Mouse (Mus musculus): ENCODE measurements at regions not wholly inside any gene's neighbourhood (a gene's known extent, or its start where the extent isn't known, plus 50 kb on each side); places are given as distances from the start of the nearest gene placed in this dataset.

DNA sequence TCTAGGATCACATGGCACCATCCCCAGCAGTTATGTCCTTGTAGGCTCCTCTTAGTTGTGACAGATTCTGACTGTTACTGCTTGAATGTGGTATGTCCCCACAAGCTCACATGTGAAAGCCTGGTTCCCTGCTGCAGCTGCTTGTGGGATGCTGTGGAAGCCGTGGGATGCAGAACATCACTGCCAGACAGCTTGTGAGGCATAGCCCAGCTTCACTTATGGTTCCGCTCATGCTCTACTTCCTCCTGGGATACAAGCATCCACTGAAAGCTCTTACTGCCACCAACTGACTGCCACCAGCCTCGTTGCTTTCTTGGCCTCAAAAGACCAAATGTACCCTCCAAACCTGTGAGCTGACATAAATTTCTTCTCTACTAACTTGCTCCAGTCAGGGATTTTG lies 167.7 kb upstream of the Ccdc122 start:
- DNase-seq (ENCODE audit: low read depth, low spot score): no peak

DNA sequence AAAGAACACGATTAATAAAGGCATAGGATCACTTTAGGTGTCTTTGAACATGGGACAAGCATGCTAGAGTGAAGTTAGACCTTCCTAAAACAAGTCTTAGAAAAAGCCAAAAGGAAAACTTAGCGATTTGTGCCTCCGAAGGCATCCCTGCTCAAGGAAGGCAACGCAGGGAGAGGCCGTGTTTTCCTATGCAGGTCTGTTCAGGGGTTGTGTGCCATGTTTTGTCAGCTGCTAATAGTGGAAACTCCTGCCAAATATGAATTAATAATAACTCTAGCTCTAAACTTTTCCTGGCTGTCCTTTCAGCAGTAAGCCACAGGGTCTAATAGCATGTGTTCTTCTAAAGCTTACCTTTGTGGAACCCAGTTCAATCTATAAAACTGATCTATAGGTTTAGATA lies 168.4 kb upstream of the Ccdc122 start:
- no peak for DNase-seq (ENCODE audit: low read depth, low spot score)

DNA sequence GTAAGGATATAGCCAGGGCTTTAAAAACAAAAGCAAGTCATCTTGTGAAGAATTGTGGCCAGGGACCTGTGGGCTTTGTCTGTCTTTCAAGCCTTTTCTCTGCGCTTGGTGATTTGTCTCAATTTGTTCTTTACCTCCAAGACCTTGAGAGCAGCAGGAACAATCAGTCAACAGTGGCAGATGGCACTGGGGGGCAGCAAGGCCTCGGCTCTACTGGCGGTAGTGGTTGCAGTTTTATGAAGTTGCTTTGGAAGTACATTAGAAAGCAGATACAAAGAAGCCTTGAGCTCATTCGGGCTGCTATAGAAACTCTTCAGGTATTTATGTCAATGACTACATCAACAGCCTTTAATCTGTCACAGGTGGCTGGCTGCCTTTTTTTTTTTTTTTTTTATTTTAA lies 171.9 kb upstream of the Ccdc122 start:
- DNase-seq (ENCODE audit: low read depth, low spot score): no peak

DNA sequence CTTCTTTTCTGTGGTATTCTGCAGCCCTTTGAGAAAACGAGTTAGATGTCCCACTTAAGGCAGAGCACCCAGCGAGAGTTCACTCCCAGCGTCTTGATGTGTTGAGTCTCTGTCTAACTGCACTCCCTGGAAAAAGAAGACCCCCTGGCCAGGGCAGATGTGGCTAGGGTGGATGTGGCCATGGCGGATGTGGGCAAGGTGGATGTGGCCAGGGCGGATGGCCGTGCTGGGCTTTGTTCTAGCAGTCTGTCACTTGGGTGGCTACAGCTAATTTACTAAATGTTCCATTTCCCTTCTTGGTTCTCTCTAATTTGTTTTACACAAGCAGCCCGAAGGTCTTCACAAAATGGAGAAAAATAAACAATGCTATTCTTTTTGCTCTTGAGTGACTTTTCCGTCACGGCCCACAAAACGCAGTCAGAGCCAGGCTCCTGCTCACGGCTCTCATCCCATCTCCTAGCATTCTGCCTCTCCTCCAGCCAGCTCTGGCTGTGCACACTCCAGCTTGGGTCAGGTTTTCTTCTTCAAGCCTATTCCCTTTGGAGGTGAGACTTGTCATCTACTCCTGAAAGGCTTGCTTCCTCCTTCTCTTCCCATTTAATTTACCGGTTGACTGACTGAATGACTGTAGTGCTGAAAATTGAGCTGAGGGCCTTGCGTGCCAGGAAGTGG lies 173.4 kb upstream of the Ccdc122 start:
- DNase-seq (ENCODE audit: low read depth, low spot score): no peak

DNA sequence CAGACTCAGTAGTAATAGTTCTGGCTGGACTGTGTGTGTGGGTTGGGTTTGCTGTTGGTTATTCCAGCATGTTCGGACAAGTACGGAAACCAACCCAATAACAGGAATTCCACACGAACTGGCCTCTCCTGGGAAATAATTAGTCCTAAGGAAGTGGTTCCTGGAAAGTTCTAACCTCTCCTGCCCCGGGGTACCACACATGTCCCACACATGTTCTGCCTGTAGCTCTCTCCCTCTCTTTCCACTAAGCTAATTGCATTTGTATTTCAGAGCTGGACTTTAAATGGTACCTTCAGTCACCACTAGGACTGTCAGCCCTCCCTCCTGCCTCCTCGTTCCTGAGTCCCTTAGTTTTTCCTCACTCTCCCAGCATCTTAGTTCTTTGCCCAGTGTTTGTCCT lies 178.2 kb upstream of the Ccdc122 start:
- DNase-seq (ENCODE audit: low read depth, low spot score): no peak

DNA sequence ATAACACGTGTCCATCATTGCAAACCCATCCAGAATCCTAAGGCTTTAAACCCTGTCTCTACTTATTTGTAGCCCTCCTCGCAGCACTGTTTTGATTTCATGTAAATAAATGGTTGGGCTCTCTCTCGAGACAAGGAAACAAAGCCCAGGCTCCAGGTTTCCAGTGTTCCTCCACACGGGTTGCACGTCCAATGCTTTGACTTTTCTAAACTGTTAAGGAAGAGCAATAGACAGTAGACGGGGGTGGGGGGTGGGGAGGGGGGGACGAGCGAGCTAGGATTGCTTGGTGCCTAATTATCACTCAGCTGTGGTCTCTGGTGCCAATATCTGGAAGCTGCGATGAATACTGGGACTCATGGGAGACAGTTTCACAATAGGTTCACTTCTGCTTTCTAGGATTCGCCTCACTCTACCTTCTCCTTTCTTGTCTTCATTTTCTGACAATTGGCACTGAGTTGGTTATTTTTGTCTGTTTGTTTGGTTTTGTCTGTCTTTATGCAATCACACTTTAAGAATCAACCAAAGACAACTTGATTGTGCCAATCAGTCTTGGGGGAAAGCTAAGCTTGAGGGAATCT lies 179.3 kb upstream of the Ccdc122 start:
- no peak for DNase-seq (ENCODE audit: low read depth, low spot score)

DNA sequence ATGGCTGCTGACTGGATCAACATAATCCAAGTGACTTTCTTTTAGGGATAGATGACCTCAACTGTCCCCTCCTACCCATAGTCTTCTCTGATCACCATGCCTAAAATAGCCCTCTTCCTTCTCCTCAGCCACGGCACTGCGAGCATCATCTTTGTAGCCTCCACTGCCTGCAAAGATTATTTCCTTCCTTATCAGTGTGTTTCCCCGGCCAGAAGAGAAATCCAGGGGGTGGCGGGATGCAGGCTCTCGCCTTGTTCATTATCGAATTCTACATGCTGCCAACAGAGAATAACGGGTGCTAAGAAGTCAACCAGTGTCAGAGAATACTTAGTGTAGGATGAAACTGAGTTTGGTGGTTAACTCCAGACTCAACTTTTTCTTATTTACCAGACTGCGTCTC lies 180.0 kb upstream of the Ccdc122 start:
- DNase-seq (ENCODE audit: low read depth, low spot score): no peak

DNA sequence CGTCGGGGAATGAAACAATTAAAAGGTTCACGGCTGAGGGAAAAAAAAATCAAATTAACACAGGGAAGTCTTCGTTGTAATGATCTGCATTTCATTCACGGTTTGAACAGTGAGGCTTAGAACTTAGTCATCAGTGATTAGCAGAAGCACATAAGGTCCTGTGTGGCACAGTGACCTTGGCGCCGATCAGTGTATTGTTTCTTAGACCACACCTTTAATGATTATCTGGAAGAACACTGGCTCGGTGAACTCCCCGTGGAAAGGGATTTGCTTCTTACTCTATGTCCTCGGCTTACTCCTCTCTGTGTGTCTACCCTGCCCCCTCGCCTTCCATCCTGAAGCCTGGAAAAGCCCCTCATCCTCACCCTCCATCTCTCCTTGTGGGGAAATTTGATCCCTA lies 181.6 kb upstream of the Ccdc122 start:
- no peak for DNase-seq (ENCODE audit: low read depth, low spot score)

DNA sequence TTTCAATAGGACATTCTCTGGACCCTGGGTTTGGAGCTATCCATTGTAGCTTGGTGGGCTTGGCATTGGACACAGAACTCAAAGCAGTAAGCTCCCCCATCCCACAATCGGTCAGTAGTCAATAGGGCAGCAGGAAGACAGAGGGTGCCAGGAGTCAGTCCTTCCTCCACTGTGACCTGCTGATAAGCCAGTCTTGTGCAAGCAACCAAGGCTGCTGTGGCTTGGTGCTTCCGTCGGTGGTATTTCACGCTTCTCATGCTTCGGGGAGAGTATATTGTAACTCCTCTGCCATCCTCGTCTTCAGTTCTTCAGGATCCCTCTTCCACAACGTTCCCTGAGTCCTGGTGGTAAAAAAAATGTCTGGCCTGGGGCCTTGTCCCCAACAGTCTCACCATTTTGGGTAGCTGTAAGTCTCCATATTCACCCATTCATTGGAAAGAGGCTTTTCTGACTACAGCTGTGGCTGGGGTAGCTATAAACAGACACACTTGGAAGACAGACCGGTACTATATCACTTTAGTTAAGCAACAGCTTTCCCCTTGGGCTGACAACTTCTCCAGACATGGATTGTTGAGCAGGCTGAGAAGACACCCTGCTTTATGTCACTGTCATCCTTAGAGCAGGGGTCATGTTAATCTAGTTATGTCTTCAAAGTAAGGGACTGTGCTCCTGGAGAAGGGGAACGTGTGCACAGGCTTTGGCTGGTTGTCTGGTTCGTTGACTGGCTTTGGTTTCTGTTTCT lies 184.9 kb upstream of the Ccdc122 start:
- DNase-seq (ENCODE audit: low read depth, low spot score): no peak

DNA sequence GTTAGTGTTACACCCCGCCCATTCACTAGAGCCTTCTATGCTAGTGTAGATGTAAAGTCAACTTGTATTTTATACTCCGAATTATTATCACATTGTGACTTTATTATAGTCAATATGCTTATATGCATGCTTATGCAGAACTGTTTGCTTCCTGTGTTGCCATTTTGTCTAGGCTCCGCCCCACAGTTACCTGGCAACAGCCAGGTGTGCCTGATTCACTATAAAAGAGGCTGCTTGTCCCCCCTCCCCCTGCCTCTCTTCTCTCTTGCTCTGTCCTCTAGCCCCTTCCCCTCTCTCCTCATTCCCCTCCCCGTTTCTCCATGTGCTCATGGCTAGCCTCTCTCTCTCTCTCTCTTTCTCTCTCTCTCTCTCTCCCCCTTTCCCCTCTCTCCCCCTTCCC lies 185.9 kb upstream of the Ccdc122 start:
- DNase-seq (ENCODE audit: low read depth, low spot score): no peak

DNA sequence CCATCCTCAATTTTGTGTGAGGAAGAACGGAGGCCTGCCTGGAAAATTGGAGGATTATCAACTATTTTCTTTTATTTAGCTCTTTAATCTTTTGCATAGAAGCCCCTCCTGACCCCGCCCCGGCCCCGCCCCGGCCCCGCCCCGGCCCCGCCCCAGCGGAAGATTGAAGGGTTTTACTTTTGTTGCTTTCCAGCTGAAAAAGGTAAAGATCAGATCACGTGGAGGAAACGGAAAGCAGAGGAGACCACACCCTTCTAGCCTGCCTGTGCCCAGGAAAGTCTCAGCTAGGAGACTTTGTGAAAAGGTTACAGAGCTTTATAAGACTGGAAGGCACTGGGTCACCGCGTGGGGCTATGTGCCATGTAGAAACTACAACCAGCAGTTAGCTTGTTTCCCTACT lies 186.5 kb upstream of the Ccdc122 start:
- DNase-seq (ENCODE audit: low read depth, low spot score): no peak

DNA sequence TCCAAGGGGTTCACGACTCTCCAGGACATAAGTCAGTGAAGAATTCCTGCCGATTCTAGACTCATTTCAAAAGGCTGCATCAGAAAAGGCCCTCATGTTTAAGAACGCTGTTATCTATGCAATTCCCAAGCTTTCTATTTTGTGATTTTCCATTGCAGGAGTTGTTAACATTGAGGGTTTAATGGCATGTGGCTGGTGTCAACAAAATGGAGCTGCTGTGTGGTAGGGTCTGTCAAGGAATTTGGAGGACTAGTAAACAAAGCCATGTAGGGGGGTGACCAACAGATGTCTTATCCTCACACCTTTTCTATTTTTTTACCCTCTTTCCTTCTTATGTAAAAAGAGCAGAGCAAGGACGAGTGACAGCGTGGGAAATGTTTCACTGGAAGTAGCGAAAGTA lies 186.9 kb upstream of the Ccdc122 start:
- no peak for DNase-seq (ENCODE audit: low read depth, low spot score)

DNA sequence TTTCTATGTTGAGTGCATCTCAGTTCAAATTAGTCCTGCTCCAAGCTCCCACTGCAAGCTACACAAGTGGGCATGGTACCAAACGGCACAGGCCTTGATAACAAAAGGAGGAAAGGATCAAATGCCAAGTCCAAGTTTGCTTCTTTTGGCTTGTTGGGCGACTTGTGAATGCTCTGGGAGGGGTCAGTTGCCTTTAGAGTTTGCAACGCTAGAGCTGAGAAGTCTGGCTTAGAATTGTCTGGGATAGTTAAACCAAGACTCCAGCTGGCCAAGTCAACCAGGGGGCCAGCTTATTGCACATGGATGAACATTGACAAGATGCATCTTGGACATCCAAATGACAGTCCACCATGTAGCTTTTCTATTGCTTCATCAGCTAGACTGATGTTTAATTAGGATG lies 187.5 kb upstream of the Ccdc122 start:
- no peak for DNase-seq (ENCODE audit: low read depth, low spot score)

DNA sequence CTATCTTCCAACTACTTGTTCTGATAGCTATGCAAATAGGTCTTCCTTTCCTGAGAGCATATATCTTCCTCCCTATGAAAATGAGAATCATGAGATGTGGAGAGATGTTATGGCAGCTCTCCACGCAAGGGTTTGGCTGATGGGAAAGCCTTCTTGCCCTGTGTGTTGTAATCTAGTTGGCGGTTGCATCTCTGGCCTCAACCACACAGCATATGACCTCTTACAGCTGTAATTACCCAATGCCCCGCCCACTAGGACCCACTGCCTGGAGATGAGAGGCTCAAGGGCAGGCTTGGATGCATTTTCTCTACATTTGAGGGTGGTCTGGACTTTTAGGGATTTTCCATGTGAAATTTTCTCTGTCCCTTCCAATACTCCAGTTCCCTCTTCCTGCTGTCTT lies 190.9 kb upstream of the Ccdc122 start:
- DNase-seq (ENCODE audit: low read depth, low spot score): no peak

DNA sequence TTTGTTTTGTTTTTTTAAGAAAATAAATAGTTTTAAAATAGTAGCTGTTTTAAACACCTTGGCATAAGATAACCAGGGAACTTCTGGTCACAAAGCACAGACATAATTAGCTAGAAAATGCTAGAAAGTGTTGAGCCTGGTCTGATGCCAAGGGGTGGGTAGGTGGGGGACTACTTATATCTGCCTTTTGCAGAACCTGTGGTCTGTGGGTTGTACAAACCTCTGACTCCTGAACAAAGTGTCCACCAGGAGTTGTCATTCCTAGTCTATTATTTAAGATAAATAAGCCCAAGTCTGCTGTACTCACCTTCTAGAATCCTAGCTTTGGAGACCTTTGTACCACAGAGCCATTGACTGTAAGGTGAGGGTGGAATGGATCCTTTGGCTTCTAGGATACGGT lies 191.9 kb upstream of the Ccdc122 start:
- DNase-seq (ENCODE audit: low read depth, low spot score): no peak

DNA sequence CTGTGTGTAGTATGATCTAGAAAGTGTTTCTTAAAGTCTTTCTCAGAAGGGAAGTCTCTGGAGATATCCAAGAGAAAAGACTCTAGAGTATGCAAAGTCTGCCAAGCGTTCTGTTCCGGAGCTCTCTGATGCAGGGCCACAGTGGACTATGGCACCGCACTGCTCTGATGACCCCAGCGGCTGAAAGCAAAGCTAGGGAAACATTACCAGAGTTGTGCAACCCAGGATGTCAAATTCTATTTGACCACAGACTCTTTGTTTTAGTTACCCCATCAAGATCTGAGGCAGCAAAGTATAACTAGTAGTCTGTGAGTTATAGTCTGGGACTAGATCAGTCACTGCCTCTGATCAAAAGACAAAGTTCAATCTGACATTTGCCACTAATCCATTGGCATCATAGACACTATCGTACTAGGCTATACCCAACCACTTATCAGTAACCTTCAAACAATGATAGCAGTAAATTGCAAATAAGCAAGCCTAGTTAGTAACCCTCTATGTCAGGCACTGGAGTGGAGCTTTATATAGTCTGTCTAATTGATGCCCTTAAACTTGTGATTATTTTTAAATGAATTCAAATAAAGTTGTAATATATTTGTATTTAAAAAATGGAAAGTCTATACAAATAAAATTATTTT lies 198.9 kb upstream of the Ccdc122 start:
- no peak for DNase-seq (ENCODE audit: low read depth, low spot score)

DNA sequence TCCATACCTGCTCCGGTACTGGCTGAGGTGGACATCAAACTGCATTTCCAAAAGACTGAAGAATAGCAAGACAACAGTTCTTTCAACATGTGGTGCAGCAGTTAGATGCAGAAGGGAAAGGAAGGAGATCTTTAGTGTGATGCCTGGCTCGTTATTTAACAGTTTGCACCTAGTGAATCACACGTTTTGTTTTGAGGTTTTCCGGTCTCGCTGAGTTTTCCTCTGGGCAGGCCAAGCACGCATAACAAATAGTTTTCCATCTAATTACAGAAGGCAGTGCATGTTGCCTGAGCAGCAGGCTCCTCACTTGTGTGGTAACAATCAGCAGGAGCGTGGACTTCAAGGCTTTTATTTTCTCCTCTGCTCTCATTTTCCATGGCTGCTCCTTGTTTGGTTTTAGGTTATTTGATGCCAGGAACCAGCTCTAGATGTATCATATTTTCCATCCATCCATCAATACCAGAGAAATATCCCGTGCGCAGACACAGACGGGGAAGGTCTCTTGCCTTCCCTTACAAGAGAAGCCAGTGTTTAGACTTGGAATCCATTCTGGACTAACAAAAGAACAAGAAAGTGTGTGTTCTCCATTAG lies 199.6 kb upstream of the Ccdc122 start:
- no peak for DNase-seq (ENCODE audit: low read depth, low spot score)

DNA sequence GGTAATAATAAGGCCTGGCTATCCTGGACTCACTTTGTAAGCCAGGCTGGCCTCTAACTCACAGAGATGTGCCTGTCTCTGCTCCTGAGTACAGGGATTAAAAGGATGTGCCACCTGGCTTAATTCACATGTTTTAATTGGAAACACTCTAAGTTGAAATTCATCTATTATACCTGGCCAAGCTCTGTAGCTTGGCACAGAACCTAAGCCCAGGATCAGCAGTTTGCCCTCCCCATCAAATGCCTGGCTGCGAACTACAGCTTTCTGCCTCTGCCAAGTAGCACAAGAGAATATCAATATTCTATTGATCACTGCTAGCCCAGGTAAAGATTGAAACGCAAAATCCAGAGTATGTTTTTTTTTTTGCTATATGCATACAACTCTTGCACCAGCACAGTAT lies 200.3 kb upstream of the Ccdc122 start:
- no peak for DNase-seq (ENCODE audit: low read depth, low spot score)

DNA sequence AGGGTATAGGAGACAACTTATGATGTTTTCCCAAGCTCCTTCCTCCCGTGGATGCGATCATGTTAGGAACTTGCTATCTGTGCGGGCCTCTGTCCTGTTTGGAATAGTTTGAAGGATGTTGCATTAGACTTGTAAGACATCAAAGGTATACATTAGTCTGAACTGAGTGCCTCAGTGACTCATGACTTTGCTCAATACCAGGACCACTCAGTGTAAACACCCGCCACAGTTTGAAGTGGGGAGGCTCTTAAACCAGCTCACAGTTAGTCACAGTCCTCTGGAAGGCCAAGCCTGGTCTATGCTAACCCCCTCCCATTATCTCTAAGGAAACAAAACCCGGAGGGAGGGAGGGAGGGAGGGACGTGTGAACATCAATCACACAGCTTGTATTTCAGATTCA lies 202.5 kb upstream of the Ccdc122 start:
- DNase-seq (ENCODE audit: low read depth, low spot score): peak; percentile 66

DNA sequence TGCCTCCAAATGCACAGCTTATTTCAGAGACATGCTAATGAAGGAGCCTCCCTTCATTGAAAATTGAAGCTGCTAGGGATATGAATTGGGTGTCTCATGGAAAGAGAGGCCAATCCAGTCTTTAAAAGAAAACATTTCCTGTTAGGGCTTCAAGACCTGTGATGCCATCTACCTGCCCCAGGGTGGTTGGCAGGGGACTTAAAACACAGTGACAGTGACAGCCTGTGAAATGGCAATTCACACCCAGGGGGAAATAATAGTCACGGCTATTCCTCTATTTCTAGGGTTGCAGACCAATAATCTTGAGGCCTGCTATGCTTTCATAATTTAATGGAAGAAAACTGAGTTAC lies 207.4 kb upstream of the Ccdc122 start:
- no peak for DNase-seq (ENCODE audit: low read depth, low spot score)

DNA sequence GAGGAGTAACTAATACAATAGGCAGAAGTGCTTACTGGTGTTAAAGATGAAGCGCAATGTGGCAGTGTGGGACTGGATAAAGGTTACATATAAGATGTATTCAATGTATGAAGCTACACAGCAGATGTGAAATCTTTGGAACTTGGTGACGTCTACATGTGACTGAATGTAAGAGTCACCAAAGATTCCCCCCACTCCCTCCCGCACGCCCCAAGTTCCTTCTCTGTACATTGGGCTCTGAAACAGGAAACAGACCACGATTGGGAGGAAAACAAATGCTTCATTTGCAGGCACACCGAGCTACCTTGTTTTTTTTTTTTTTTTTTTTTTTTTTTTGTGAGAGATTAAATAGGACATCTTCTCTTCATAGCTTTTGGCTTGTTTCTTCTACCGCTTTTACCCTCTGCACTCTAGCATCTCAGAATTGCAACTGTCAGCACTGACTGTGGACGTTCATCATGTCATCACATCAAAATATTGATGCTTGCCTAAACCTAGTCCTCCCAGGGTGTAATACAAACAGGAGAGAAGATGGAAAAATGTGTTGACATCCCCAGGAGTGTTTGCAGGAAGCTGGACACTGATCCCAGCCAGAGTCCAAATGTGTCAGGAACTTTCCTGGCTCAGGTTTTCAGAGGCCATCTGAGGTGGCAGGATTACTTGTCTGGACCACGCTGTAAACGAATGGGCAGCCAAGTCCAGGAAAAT lies 208.0 kb upstream of the Ccdc122 start:
- DNase-seq (ENCODE audit: low read depth, low spot score): peak; percentile 44

DNA sequence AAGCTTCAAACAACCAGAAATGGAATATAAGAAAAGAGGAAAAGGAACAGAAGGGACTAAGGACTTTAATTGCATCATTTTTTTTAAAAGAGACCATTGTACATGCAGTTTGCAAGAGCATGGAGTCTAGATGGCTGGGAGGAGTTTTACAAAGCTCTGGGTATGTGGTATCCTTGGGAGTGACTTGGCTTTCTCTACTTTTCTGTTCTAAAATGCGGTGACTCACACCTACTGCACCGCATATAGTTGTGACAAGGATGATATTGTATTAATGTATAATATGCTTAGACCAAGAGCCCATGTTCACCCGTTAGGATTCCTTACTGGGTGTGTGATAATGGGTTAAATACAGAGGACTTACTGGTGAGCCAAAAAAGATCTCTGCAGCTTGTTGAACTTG lies 212.5 kb upstream of the Ccdc122 start:
- peak; percentile 52 for DNase-seq (ENCODE audit: low read depth, low spot score)

Measured in 3T3-L1 (cell line).